Mouse (Mus musculus): ENCODE results near the gene Pcp2. TPM values are rescaled to one million over a fixed set of nuclear protein-coding genes. Genes with fewer than 3 reads are reported as not detected.

Gene Pcp2
- total and polyA plus RNA-seq, 3 experiments = 0.38 to 0.56 TPM; not detected in 1

- peaks cover 0 to 13% of the 10 kb centered on the region in 2 experiments; a peak in 2 of 4 replicates for H3K4me1 ChIP-seq (ENCODE audit: control insufficient read depth in 1 of 2, insufficient read depth in 2 of 2)
- H3K79me2 ChIP-seq (replicated peaks; ENCODE audit: control insufficient read depth, extremely low read depth, insufficient read depth, poor library complexity, severe bottlenecking) = no peaks in the 10 kb centered on the region
- no peak overlapping the region for H3K4me3 ChIP-seq (replicated peaks in 1 of 3; ENCODE audit: low read depth in 2 of 3, low read length in 2 of 3, poor library complexity in 1 of 3)
- no peaks in the 10 kb centered on the region for H3K27me3 ChIP-seq (replicated peaks)
- H3K36me3 ChIP-seq (replicated peaks in 1 of 2; ENCODE audit: control insufficient read depth in 1 of 2, insufficient read depth in 1 of 2, low read length in 1 of 2) = peaks cover 6 to 13% of the 10 kb centered on the region in 2 experiments
- no peak for DNase-seq (ENCODE audit: extremely low read depth)
- no peak overlapping the region for H3K9ac ChIP-seq (ENCODE audit: insufficient read depth, low read depth)
- in situ Hi-C loops (cut with MboI; ENCODE audit: low pct_ligation_motif_present, low pct_unique_long_range_greater_than_20kb, low sequenced_read_pairs) = no loop called here
- no peak overlapping the region for H3K27ac ChIP-seq (ENCODE audit: insufficient read depth, low read depth)
- H3K9me3 ChIP-seq (replicated peaks; ENCODE audit: low read length) = no peaks in the 10 kb centered on the region
- no peak overlapping the region for H3K4me2 ChIP-seq (ENCODE audit: insufficient read depth, low read depth, poor library complexity, severe bottlenecking)
- dilution Hi-C loops (cut with MboI; ENCODE audit: extremely low pct_ligation_motif_present, extremely low pct_unique_long_range_greater_than_20kb, low sequenced_read_pairs) = no loop called here
- TF ChIP-seq TCF12 (IDR thresholded peaks at IDR 0.05; ENCODE audit: low read depth, low read length) (no peak), HCFC1 (IDR thresholded peaks at IDR 0.05; ENCODE audit: low read depth, low read length) (no peak), MAX (IDR thresholded peaks at IDR 0.05; ENCODE audit: low read length) (no peak), GABPA (IDR thresholded peaks at IDR 0.05; ENCODE audit: insufficient replicate concordance, low read depth, low read length) (no peak), CTCF (conservative IDR thresholded peaks at IDR 0.05 in 1 of 2, IDR thresholded peaks at IDR 0.05 in 1 of 2; ENCODE audit: low read depth in 2 of 2, low read length in 2 of 2) (no peak)
Observed at GRCm38 (mm10) chr8:3646824-3647531, 21.6 kb upstream of the Pcp2 start.

DNA sequence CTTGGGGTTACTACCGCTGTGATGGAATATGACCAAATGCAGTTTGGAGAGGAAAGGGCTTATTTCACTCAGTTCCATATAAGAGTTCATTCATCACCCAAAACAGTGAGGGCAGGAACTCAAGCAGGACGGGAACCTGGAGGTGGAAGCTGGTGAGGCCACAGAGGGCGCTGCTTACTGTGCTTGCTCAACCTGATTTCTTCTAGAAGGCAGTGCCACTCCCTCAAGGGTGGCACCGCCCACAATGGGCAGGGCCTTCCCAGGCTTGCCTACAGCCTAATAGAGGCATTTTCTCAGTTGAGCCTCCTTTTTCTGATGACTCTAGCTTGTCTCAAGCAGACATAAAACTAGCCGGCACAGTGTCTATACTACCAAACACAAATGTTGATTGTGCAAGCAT is 20.5 kb upstream of the Pcp2 start:
- in situ Hi-C loops (cut with MboI; ENCODE audit: low pct_ligation_motif_present, low pct_unique_long_range_greater_than_20kb, low sequenced_read_pairs) = no loop called here
- Histone ChIP-seq H3K4me2 (ENCODE audit: insufficient read depth, low read depth, poor library complexity, severe bottlenecking) (no peak overlapping the region), H3K36me3 (replicated peaks in 1 of 2; ENCODE audit: control insufficient read depth in 1 of 2, insufficient read depth in 1 of 2, low read length in 1 of 2) (peaks cover 17 to 25% of the 10 kb centered on the region in 2 experiments), H3K4me1 (ENCODE audit: control insufficient read depth in 1 of 2, insufficient read depth in 2 of 2) (peaks cover 0 to 13% of the 10 kb centered on the region in 2 experiments; a peak in 2 of 4 replicates), H3K4me3 (replicated peaks in 1 of 3; ENCODE audit: low read depth in 2 of 3, low read length in 2 of 3, poor library complexity in 1 of 3) (no peak overlapping the region), H3K79me2 (replicated peaks; ENCODE audit: control insufficient read depth, extremely low read depth, insufficient read depth, poor library complexity, severe bottlenecking) (no peaks in the 10 kb centered on the region), H3K9me3 (replicated peaks; ENCODE audit: low read length) (no peaks in the 10 kb centered on the region), H3K27me3 (replicated peaks) (no peaks in the 10 kb centered on the region), H3K9ac (ENCODE audit: insufficient read depth, low read depth) (no peak overlapping the region), H3K27ac (ENCODE audit: insufficient read depth, low read depth) (no peak overlapping the region)
- dilution Hi-C loops (cut with MboI; ENCODE audit: extremely low pct_ligation_motif_present, extremely low pct_unique_long_range_greater_than_20kb, low sequenced_read_pairs) = no loop called here
- no peak for TF ChIP-seq JUND (conservative IDR thresholded peaks at IDR 0.05; ENCODE audit: low read depth, low read length)
- TF ChIP-seq CTCF (conservative IDR thresholded peaks at IDR 0.05 in 1 of 2, IDR thresholded peaks at IDR 0.05 in 1 of 2; ENCODE audit: low read depth in 2 of 2, low read length in 2 of 2) = peak in 1 of 2 experiments; percentile 68; a peak in 2 of 4 replicates
- TF ChIP-seq RAD21 (IDR thresholded peaks at IDR 0.05; ENCODE audit: low read depth, low read length) = peak; percentile 67
- TF ChIP-seq SMC3 (IDR thresholded peaks at IDR 0.05; ENCODE audit: low read depth, low read length) = peak; percentile 49
- TF ChIP-seq SIN3A (IDR thresholded peaks at IDR 0.05; ENCODE audit: low read length) = no peak
- peak; percentile 75 for DNase-seq (ENCODE audit: extremely low read depth)

GRCm38 (mm10) chr8:3631478-3631875 is 6.1 kb upstream of the Pcp2 start:
- dilution Hi-C loops (cut with MboI; ENCODE audit: extremely low pct_ligation_motif_present, extremely low pct_unique_long_range_greater_than_20kb, low sequenced_read_pairs) (no loop called here), in situ Hi-C loops (cut with MboI; ENCODE audit: low pct_ligation_motif_present, low pct_unique_long_range_greater_than_20kb, low sequenced_read_pairs) (no loop called here)
- H3K4me1 ChIP-seq (ENCODE audit: control insufficient read depth in 1 of 2, insufficient read depth in 2 of 2) = peaks cover 7 to 34% of the 10 kb centered on the region in 2 experiments
- peaks cover 34 to 43% of the 10 kb centered on the region in 2 experiments for H3K36me3 ChIP-seq (replicated peaks in 1 of 2; ENCODE audit: control insufficient read depth in 1 of 2, insufficient read depth in 1 of 2, low read length in 1 of 2)
- peak overlapping the region; percentile 91 to 98 (median 97) for H3K4me3 ChIP-seq (replicated peaks in 1 of 3; ENCODE audit: low read depth in 2 of 3, low read length in 2 of 3, poor library complexity in 1 of 3)
- no peaks in the 10 kb centered on the region for H3K9me3 ChIP-seq (replicated peaks; ENCODE audit: low read length)
- H3K79me2 ChIP-seq (replicated peaks; ENCODE audit: control insufficient read depth, extremely low read depth, insufficient read depth, poor library complexity, severe bottlenecking) = peaks cover 16% of the 10 kb centered on the region
- peak overlapping the region; percentile 39 for H3K4me2 ChIP-seq (ENCODE audit: insufficient read depth, low read depth, poor library complexity, severe bottlenecking)
- H3K27me3 ChIP-seq (replicated peaks) = peaks cover 2% of the 10 kb centered on the region
- no peak for TF ChIP-seq ZMIZ1 (IDR thresholded peaks at IDR 0.05; ENCODE audit: low read depth, low read length)
- no peak for TF ChIP-seq ETS1 (conservative IDR thresholded peaks at IDR 0.05; ENCODE audit: low read depth, low read length)
- TF ChIP-seq CHD2 (IDR thresholded peaks at IDR 0.05; ENCODE audit: low read length) = peak; percentile 80; the same call in 1 of the 2 replicates
- TF ChIP-seq SIN3A (IDR thresholded peaks at IDR 0.05; ENCODE audit: low read length) = no peak
- TF ChIP-seq ELF1 (IDR thresholded peaks at IDR 0.05; ENCODE audit: low read depth, low read length) = peak; percentile 71
- no peak for TF ChIP-seq IRF4 (IDR thresholded peaks at IDR 0.05; ENCODE audit: low read depth, low read length)
- no peak for TF ChIP-seq RCOR1 (conservative IDR thresholded peaks at IDR 0.05; ENCODE audit: low read depth, low read length)
- no peak for TF ChIP-seq ZNF384 (IDR thresholded peaks at IDR 0.05; ENCODE audit: low read depth, low read length)
- no peak for TF ChIP-seq UBTF (IDR thresholded peaks at IDR 0.05; ENCODE audit: low read depth, low read length)
- no peak for TF ChIP-seq RAD21 (IDR thresholded peaks at IDR 0.05; ENCODE audit: low read depth, low read length)
- TF ChIP-seq MAX (IDR thresholded peaks at IDR 0.05; ENCODE audit: low read length) = no peak
- peak; percentile 27; the same call in 1 of the 2 replicates for TF ChIP-seq HCFC1 (IDR thresholded peaks at IDR 0.05; ENCODE audit: low read depth, low read length)
- H3K9ac ChIP-seq (ENCODE audit: insufficient read depth, low read depth) = peak overlapping the region; percentile 85
- peak overlapping the region; percentile 47; the same call in 1 of the 2 replicates for H3K27ac ChIP-seq (ENCODE audit: insufficient read depth, low read depth)
- peak; percentile 56 for DNase-seq (ENCODE audit: extremely low read depth)

Data from CH12.LX (cell line).